Mouse (Mus musculus) liver, postnatal 0 days (tissue): ENCODE results near the gene Ppif.

Source experiments
- CTCF ChIP-seq: sonication (generic); IDR thresholded peaks from 2 replicates; pipeline ENCODE4 v1.5.1; 2016; ENCODE audit warnings: antibody characterized with exemption, low read depth
- EP300 ChIP-seq: IDR thresholded peaks from 2 replicates; pipeline ENCODE4 v1.6.1; 2016; ENCODE audit warnings: antibody characterized with exemption, low read depth, mild to moderate bottlenecking

DNA sequence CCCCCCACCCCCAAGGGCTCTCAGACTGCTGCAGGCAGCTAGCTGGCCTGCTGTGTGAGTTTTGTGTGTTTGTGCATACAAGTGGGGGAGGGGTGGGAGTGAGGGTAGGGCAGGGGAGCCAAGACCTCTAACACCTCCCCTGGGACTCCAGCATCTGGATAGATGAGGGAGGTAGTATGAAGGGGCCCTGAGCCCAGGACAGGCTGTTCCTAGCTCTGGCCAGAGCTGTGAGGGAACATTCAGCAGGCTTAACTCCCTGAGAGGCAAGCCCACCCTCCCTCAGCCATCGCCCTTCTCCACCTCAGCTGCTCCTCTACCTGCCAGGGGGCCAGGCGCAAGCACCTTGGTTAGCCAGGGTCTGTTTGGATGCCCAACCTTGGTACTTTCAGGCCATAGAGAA is 15.0 kb downstream of the Ppif start:
- TF ChIP-seq CTCF (no peak), EP300 (no peak)
